Mouse (Mus musculus) hindbrain, embryonic 15.5 days (tissue): ENCODE results near the gene Cachd1. TPM values are rescaled to one million over a fixed set of nuclear protein-coding genes. Genes with fewer than 3 reads are reported as not detected.
A peak's percentile ranks its signal among the peaks of the same experiment; 100 is the strongest.

ENCODE experiments used
- ATAC-seq: fragments of 200-750 bp; cut with Nextera tagmentation; 2 replicates; pipeline ENCODE4 v1.8.0; 2017; ENCODE audit warnings: low read depth, moderate number of reproducible peaks, moderate TSS enrichment; ENCODE audit not compliant: low FRiP score
- H3K27ac ChIP-seq: fragments of 300-500 bp; sonication (generic); replicated peaks from 2 replicates; pipeline ENCODE4 v1.5.1; 2015; ENCODE audit warnings: mild to moderate bottlenecking, inconsistent platforms
- H3K27me3 ChIP-seq: fragments of 300-500 bp; sonication (generic); 2 replicates; pipeline ENCODE4 v1.6.1; 2015; ENCODE audit warnings: control low read depth, inconsistent platforms
- H3K36me3 ChIP-seq: fragments of 300-500 bp; sonication (generic); 2 replicates; pipeline ENCODE4 v1.6.1; 2015; ENCODE audit warnings: control low read depth, inconsistent platforms
- H3K4me1 ChIP-seq: fragments of 300-500 bp; sonication (generic); replicated peaks from 2 replicates; pipeline ENCODE4 v1.6.1; 2015; ENCODE audit warnings: control low read depth, inconsistent platforms
- H3K4me2 ChIP-seq: fragments of 300-500 bp; sonication (generic); 2 replicates; pipeline ENCODE4 v1.6.1; 2015; ENCODE audit warnings: moderate library complexity, mild to moderate bottlenecking, inconsistent platforms
- H3K4me3 ChIP-seq: fragments of 300-500 bp; sonication (generic); 2 replicates; pipeline ENCODE4 v1.5.1; 2015; ENCODE audit warnings: mild to moderate bottlenecking, inconsistent platforms
- H3K9ac ChIP-seq: fragments of 300-500 bp; sonication (generic); 2 replicates; pipeline ENCODE4 v1.6.1; 2015; ENCODE audit warnings: inconsistent platforms
- H3K9me3 ChIP-seq: fragments of 300-500 bp; sonication (generic); 2 replicates; pipeline ENCODE4 v1.6.1; 2016; ENCODE audit warnings: control low read depth, inconsistent platforms
- WGBS: fragments of 180-500 bp; shearing (Covaris S2); methylation state at CpG from one replicate; pipeline ENCODE4 v1.1.7; 2015; 5-methylcytosine and 5-hydroxymethylcytosine counted together
- polyA plus RNA-seq: library from polyadenylated mRNA; unstranded; fragments of >200 nt; fragmentation: Nextera tagmentation; extraction: Ambion mirVana; gene quantifications from 2 replicates; pipeline ENCODE4 v1.2.1, GENCODE M21; 2015

Gene Cachd1
- polyA plus RNA-seq, 1 experiment from 2014 or later, result 21.9 TPM

DNA sequence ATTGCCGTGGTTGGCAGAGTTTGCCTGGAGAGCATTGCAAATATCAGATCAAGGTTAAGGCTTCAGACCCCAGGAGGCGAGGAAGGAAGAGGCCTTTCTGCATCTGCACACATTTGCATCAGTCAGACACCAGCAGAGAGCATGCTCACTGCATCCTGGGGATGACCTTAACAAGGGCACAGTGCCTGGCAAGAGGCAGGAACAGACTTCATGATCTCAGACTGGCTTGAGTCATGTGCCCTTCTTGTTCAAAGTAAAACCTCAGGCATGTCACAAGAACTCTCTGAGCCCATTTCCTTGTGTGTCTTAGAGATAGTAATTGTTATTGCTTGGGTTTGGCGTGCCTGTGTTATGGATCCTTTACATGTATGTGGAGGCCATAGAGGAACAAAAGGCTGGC lies 167.8 kb downstream of the Cachd1 start:
- WGBS, result 77% methylated on average over 3 of the region's 3 CpGs
- H3K4me3 ChIP-seq, result no peak overlapping the region
- H3K27ac ChIP-seq, result peak overlapping the region; percentile 57; the same call in 1 of the 2 replicates
- H3K4me1 ChIP-seq, result peaks cover 17% of the 10 kb centered on the region
- H3K36me3 ChIP-seq, result no peaks in the 10 kb centered on the region
- no peak overlapping the region for H3K4me2 ChIP-seq
- no peaks in the 10 kb centered on the region for H3K9me3 ChIP-seq
- ATAC-seq, result no peak
- H3K27me3 ChIP-seq, result no peaks in the 10 kb centered on the region
- H3K9ac ChIP-seq, result no peak overlapping the region

DNA sequence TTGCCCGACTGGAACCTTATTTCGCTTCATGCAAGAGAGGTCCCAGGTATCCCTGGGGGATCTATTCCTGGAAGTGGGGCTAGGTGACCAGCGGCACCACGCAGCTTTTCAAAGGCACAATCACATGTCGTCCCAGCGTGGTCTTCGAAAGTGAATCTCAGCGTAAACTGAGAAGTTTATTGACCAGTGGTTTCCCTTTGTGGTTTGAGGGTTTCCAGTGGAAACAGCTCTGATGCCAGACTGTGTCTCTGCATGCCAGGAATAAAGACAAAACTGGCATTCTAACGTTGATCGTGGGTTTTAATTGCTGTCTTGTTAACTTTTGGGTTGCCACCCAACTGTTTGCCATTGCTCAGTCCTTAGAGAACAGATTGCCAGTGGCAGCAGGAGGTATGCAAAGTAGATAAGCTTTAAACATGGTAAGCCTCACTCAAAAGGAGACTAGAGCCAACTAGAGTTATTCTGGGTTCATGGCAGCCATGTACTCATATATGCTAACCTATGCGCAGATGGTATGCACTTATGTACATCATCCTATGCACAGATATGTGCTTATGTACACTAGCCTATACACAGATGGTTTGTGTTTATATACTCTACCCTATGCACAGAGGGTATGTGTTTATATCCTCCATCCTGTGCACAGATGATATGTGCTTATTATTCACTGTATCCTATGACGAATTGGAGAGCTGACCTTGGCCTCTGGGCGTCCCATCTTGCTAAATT lies 168.9 kb downstream of the Cachd1 start:
- Histone ChIP-seq H3K4me3 (no peak overlapping the region), H3K36me3 (no peaks in the 10 kb centered on the region), H3K27ac (no peak overlapping the region), H3K9ac (no peak overlapping the region), H3K9me3 (no peaks in the 10 kb centered on the region), H3K4me2 (no peak overlapping the region), H3K27me3 (no peaks in the 10 kb centered on the region), H3K4me1 (peaks cover 17% of the 10 kb centered on the region)
- 77% methylated on average over 13 of the region's 13 CpGs for WGBS
- ATAC-seq, result no peak

DNA sequence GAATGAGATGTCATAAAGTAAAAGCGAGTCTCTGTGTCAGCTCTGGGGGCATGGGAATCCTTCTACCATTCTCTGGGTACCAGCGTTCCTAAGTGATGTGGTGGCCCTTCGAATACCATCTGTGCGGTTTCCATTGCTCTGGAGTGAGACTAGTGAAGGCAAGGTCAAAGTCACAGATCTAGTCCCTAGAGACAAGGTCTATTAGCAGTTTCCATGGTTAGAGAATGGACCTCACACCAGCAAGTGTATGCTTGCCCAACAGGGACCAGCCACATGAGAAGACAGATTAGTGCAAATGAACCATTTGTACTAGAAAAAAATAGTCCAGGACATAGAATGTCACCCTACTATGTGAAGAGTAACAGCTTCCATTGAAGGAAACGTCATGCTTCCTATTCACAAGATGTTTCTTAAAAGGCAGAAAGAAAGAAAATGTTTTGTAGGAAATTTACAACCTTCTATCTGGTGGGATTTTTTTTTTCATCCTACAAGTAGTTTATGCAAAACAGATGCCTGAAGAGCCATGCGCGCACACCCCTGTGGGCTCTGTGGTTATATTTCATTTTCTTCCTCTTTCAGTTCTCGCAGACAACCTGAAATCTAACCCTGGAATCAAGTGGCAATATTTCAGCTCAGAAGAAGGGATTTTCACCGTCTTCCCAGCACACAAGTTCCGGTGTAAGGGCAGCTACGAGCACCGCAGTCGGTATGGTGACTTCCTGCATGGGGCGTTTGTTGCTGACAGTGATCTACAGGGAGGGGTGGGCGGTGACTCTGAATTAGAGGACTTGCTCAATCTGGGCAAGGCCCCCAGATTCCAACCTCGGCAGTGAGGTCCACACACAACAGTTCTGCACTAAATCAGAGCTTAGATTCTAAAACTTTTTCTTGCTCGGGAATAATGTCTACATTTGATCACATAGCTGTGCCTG lies 172.3 kb downstream of the Cachd1 start:
- no peaks in the 10 kb centered on the region for H3K36me3 ChIP-seq
- H3K27ac ChIP-seq, result no peak overlapping the region
- no peak overlapping the region for H3K4me2 ChIP-seq
- H3K4me1 ChIP-seq, result peaks cover 14% of the 10 kb centered on the region
- H3K9me3 ChIP-seq, result no peaks in the 10 kb centered on the region
- H3K27me3 ChIP-seq, result no peaks in the 10 kb centered on the region
- WGBS, result 73% methylated on average over 17 of the region's 17 CpGs
- no peak overlapping the region for H3K9ac ChIP-seq
- no peak overlapping the region for H3K4me3 ChIP-seq
- ATAC-seq, result no peak

DNA sequence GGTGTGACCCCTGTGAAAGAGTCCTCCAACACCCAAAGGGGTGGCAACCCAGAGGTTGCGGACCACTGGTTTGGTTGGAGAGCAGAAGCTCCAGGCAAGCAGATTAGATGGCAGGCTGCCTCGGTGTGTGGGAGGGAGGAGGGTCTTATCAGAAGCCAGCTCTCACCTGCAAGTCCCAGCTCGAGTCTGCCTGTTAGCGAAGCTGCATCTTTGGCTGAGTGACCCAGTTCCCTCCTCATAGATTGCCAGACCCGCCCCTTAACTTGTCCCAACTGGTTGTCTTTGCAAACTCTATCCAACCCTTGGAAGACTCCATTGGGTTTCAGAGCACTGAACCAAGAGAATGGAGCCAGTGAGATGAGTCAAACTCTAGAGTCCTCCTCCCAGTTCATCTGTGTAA lies 173.8 kb downstream of the Cachd1 start:
- H3K9ac ChIP-seq, result no peak overlapping the region
- peaks cover under 1% of the 10 kb centered on the region; the same call in 1 of the 2 replicates for H3K4me1 ChIP-seq
- no peak for ATAC-seq
- H3K36me3 ChIP-seq, result peaks cover 10% of the 10 kb centered on the region; the same call in 1 of the 2 replicates
- no peak overlapping the region for H3K4me2 ChIP-seq
- no peaks in the 10 kb centered on the region for H3K27me3 ChIP-seq
- 89% methylated on average over 5 of the region's 5 CpGs for WGBS
- H3K4me3 ChIP-seq, result no peak overlapping the region
- H3K9me3 ChIP-seq, result no peaks in the 10 kb centered on the region
- H3K27ac ChIP-seq, result no peak overlapping the region

DNA sequence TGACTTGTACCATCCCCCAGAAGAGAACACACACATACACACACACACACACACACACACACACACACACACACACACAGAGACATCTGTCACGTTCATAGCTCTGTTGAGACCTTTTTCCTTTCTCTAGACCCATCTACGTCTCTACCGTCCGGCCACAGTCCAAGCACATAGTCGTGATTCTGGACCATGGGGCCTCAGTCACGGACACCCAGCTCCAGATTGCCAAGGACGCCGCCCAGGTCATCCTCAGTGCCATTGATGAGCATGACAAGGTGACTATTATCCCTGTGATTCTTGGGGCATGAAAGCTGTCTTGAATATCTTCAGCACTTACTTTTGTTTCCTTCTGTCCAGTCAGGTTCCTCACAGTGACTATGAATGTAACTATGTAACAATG lies 175.4 kb downstream of the Cachd1 start:
- Histone ChIP-seq H3K9me3 (no peaks in the 10 kb centered on the region), H3K9ac (no peak overlapping the region)
- no peak for ATAC-seq

DNA sequence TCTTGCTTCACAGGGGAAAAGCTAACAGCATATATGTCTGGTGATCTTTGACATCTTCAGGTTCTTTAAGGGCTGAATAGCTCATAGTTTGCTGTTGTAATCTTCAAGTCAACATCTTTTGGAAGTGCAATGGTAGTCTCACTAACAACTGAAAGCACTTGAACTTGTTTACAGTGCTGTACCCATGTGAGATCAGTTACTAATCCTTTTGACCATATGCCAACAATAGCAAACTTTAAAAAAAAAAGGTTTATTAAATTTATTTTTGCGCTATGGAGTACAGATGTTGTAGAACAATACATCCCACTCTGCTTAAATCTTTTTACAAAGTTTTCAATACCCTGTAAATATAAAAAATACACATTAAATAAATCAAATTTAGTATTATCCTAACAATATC lies 186.9 kb downstream of the Cachd1 start:
- peaks cover 30% of the 10 kb centered on the region for H3K36me3 ChIP-seq

More for the DNA sequence above, 175.4 kb downstream of the Cachd1 start:
- H3K27me3 ChIP-seq, result no peaks in the 10 kb centered on the region
- H3K27ac ChIP-seq, result no peak overlapping the region
- H3K4me3 ChIP-seq, result no peak overlapping the region
- H3K4me2 ChIP-seq, result no peak overlapping the region
- WGBS, result 77% methylated on average over 8 of the region's 8 CpGs
- H3K36me3 ChIP-seq, result peaks cover 10% of the 10 kb centered on the region; the same call in 1 of the 2 replicates
- H3K4me1 ChIP-seq, result no peaks in the 10 kb centered on the region

DNA sequence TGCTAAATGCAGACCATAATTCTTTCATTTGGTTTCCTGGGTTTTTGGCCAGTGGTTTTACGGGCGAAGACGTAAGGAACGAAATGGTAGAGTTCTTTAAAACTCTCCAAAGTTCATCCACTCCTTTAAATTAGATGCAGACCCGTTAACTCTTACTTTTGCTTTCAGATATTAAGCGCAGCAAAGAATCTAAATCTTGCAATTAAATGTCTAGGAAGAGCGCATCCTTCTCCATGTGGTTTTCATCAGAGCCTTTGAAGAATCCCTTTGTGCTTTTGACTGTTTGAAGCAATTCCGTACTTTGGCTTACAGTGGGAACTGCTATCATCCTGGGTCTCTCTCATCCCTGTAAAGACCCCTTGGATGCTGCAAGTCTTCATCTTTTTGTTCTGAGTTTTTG lies 187.3 kb downstream of the Cachd1 start:
- Histone ChIP-seq H3K36me3 (peaks cover 31% of the 10 kb centered on the region), H3K9ac (no peak overlapping the region), H3K4me2 (no peak overlapping the region), H3K4me1 (peaks cover 7% of the 10 kb centered on the region; the same call in 1 of the 2 replicates), H3K9me3 (no peaks in the 10 kb centered on the region), H3K27me3 (no peaks in the 10 kb centered on the region), H3K27ac (no peak overlapping the region), H3K4me3 (no peak overlapping the region)
- WGBS, result 94% methylated on average over 8 of the region's 8 CpGs
- ATAC-seq, result no peak

More for the DNA sequence above, 186.9 kb downstream of the Cachd1 start:
- Histone ChIP-seq H3K4me1 (peaks cover 7% of the 10 kb centered on the region; the same call in 1 of the 2 replicates), H3K27ac (no peak overlapping the region), H3K27me3 (no peaks in the 10 kb centered on the region), H3K4me2 (no peak overlapping the region), H3K4me3 (no peak overlapping the region), H3K9ac (no peak overlapping the region), H3K9me3 (no peaks in the 10 kb centered on the region)
- 94% methylated on average over 1 of the region's 1 CpGs for WGBS
- ATAC-seq, result no peak

DNA sequence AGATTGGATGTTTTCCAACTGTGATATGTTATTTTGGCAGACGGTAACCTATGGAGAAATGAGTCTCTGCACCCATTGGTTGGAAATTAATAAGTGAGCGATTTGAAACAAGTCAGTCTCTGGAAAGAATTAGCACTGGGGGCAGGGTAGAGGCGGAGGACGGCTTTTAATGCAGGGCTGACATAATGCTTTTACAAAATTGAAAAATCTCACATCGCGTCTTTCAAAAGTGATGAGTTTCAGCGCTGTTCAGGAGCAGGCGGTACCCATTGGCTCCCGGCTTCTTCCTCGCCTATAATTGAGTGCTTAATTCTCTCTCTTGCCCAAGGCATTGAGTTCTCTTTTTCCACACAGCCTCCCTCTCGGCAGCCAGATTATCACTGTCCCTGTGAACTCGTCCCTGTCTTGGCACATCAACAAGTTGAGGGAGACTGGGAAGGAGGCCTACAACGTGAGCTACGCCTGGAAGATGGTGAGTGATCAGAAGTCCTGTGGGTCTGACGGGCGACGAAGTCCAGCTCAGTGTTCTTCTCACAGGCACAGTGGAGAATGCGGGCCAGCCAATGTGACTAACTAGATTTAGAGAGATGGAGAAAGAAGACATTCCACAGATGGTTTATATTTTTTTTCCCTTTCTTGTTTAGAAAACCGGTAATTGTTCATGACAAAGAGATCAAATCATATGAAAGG lies 191.4 kb downstream of the Cachd1 start:
- H3K4me3 ChIP-seq, result no peak overlapping the region
- H3K27me3 ChIP-seq, result no peaks in the 10 kb centered on the region
- H3K4me1 ChIP-seq, result peaks cover 7% of the 10 kb centered on the region; the same call in 1 of the 2 replicates
- peak; percentile 27; the same call in 1 of the 2 replicates for ATAC-seq
- H3K4me2 ChIP-seq, result 0 out of 2 replicates have a peak overlapping the region, but pooled peaks have one; percentile 3
- no peaks in the 10 kb centered on the region for H3K9me3 ChIP-seq
- 0 out of 2 replicates have a peak overlapping the region, but pooled peaks have one; percentile 48 for H3K27ac ChIP-seq
- H3K36me3 ChIP-seq, result peaks cover 24% of the 10 kb centered on the region
- 62% methylated on average over 19 of the region's 19 CpGs for WGBS
- no peak overlapping the region for H3K9ac ChIP-seq

DNA sequence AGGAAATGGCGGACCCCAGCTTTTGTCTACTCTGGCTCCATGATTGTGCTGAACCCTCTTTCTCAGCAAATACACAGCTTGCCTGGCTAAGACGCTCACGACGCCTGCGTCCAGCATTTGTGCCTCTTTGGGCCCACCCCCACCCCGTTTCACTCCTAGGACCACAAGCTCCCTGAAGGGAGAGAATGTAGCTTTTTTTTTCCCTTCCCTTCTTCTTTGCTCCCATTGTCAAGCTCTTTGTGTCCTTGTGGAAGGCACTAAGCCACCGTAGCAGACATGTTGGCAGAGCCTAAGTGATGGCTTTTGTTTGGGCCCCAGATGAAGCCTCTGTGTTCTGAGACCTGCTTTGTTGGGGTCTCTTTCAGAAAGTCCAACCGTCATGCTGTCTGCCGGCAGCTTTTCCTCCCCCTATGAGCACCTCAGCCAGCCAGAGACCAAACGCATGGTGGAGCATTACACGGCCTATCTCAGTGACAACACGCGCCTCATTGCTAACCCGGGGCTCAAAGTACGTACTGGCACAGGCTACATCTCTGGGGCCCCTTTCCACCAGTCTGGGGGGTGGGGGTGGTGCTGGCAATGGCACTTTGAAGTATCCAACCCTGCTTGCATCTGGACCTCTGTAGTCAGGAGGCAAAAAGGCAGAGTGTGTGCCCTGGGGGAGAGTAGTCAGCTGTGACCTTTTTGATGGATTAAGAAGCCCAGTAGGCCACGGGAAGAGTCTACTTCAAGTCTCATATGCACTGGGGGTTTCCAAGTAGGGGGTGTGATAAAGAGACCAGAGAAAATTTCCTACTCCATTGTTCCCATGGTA lies 197.4 kb downstream of the Cachd1 start:
- WGBS, result 19% methylated on average over 16 of the region's 16 CpGs
- Histone ChIP-seq H3K4me1 (peaks cover 13% of the 10 kb centered on the region), H3K4me3 (no peak overlapping the region), H3K9me3 (no peaks in the 10 kb centered on the region), H3K36me3 (peaks cover 4% of the 10 kb centered on the region; the same call in 1 of the 2 replicates), H3K4me2 (no peak overlapping the region), H3K27me3 (no peaks in the 10 kb centered on the region), H3K27ac (peak overlapping the region; percentile 63), H3K9ac (no peak overlapping the region)
- peak; percentile 94 for ATAC-seq

DNA sequence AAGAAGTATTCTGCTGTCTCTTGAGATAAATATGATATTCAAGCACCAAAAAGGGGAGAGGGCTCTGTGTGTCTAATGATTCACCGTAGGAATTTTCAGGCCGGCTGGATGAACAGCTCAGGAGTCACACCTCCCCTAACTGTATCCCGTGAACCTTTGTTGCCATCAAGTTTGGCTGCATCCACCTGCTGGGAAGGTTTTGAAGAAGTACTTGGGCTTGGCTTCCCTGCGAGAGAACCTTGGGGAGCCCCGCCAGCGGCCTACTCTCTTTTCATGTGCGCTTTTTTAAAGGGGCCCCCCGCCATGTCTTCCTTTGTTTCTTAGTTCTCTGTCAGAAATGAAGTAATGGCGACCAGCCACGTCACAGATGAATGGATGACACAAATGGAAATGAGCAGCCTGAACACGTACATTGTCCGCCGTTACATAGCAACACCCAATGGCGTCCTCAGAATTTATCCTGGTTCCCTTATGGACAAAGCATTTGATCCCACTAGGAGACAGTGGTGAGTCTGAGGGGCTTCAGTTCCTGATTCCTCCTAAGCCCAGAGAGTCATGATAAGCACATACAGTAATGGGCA lies 198.1 kb downstream of the Cachd1 start:
- Histone ChIP-seq H3K9me3 (no peaks in the 10 kb centered on the region), H3K4me3 (no peak overlapping the region), H3K4me1 (peaks cover 13% of the 10 kb centered on the region), H3K9ac (no peak overlapping the region), H3K4me2 (no peak overlapping the region), H3K27ac (peak overlapping the region; percentile 63), H3K36me3 (no peaks in the 10 kb centered on the region), H3K27me3 (no peaks in the 10 kb centered on the region)
- peak; percentile 66 for ATAC-seq
- WGBS, result 16% methylated on average over 14 of the region's 14 CpGs

DNA sequence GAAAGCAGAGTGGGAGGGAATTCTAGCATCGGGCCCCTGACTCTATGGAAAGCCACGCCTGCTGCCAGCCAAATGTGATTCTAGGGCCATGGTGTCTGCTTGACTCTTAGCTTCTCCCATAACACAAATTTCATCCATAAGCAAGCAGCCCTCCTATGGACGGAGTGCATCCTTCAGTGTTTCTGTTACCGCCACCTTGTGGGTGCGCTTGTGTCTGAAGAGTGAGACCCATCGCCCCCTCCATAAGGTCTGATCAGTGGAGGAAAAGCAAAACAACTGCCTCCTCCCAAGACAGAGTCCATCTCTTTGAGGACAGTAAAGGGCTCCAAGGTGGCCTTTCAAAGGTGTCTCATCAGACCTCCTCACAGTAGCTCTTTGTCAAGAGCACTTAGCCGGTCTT lies 201.0 kb downstream of the Cachd1 start:
- no peak for ATAC-seq
- 92% methylated on average over 7 of the region's 7 CpGs for WGBS
- no peaks in the 10 kb centered on the region for H3K36me3 ChIP-seq

More for the DNA sequence above, 201.0 kb downstream of the Cachd1 start:
- Histone ChIP-seq H3K9ac (no peak overlapping the region), H3K4me1 (peaks cover 13% of the 10 kb centered on the region), H3K9me3 (no peaks in the 10 kb centered on the region), H3K4me3 (no peak overlapping the region), H3K27me3 (no peaks in the 10 kb centered on the region), H3K27ac (no peak overlapping the region), H3K4me2 (no peak overlapping the region)
